Mouse (Mus musculus) midbrain, embryonic 15.5 days (tissue): ENCODE results near the gene Ddx31. TPM values are rescaled to one million over a fixed set of nuclear protein-coding genes. Genes with fewer than 3 reads are reported as not detected.

Source experiments
- ATAC-seq: fragments of 200-750 bp; cut with Nextera tagmentation; replicated peaks from 2 replicates; pipeline ENCODE4 v1.8.0; 2017; ENCODE audit warnings: moderate TSS enrichment
- H3K27ac ChIP-seq: fragments of 300-500 bp; sonication (generic); 2 replicates; pipeline ENCODE4 v1.5.1; 2015; ENCODE audit warnings: mild to moderate bottlenecking, inconsistent platforms
- H3K27me3 ChIP-seq: fragments of 300-500 bp; sonication (generic); replicated peaks from 2 replicates; pipeline ENCODE4 v1.6.1; 2015; ENCODE audit warnings: inconsistent platforms
- H3K36me3 ChIP-seq: fragments of 300-500 bp; sonication (generic); replicated peaks from 2 replicates; pipeline ENCODE4 v1.6.1; 2015; ENCODE audit warnings: inconsistent platforms
- H3K4me1 ChIP-seq: fragments of 300-500 bp; sonication (generic); 2 replicates; pipeline ENCODE4 v1.6.1; 2015; ENCODE audit warnings: inconsistent platforms
- H3K4me2 ChIP-seq: fragments of 300-500 bp; sonication (generic); 2 replicates; pipeline ENCODE4 v1.6.1; 2015; ENCODE audit warnings: inconsistent platforms, mild to moderate bottlenecking, moderate library complexity
- H3K4me3 ChIP-seq: fragments of 300-500 bp; sonication (generic); 2 replicates; pipeline ENCODE4 v1.5.1; 2015; ENCODE audit warnings: mild to moderate bottlenecking, inconsistent platforms
- H3K9ac ChIP-seq: fragments of 300-500 bp; sonication (generic); 2 replicates; pipeline ENCODE4 v1.6.1; 2015; ENCODE audit warnings: mild to moderate bottlenecking, inconsistent platforms
- H3K9me3 ChIP-seq: fragments of 300-500 bp; sonication (generic); 2 replicates; pipeline ENCODE4 v1.6.1; 2016; ENCODE audit warnings: inconsistent platforms
- WGBS: fragments of 180-500 bp; shearing (Covaris S2); methylation state at CpG from one replicate; pipeline ENCODE4 v1.1.7; 2015; ENCODE audit warnings: mixed read lengths; 5-methylcytosine and 5-hydroxymethylcytosine counted together
- polyA plus RNA-seq: library from polyadenylated mRNA; unstranded; fragments of >200 nt; fragmentation: Nextera tagmentation; extraction: Ambion mirVana; gene quantifications from 2 replicates; pipeline ENCODE4 v1.2.1, GENCODE M21; 2015

Ddx31 gene
- polyA plus RNA-seq, 1 experiment from 2014 or later, result 14.9 TPM

DNA sequence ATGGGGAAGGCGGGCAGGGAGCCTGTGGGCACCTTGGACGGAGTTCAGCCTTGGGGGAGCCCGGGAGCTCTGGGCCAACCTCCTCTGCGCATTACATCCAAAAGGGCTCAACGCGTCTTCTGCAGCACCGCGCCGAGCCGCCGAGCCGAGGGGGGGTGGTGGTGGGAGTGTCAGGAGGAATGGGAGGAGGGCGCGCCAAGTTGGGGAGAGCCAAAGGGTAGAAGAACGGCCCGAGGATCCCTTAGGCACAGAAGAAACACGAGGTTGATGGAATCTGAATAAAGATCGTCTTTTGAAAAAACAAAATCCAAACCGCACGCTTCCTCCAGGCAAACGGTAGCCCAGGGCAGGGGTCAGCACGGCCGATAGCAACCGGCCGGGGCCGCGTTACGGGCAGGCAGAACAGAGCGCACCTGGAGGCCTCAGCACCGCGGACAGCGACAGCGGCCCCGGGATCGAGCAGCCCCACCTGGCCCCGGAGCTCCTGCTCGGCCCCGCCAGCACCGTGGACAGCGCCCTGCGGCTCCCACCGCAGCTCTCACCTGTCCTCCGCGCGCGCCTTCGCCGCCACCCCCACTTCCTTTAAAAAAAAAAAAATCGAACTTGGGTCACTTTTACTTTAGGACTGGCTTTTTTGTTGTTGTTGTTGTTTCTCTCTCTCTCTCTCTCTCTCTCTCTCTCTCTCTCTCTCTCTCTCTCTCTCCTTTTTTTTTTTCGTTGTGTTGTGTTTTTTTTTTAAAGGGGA, 75.7 kb downstream of the Ddx31 start:
- H3K27me3 ChIP-seq, result peaks cover 54% of the 10 kb centered on the region
- H3K9me3 ChIP-seq, result no peaks in the 10 kb centered on the region
- WGBS, result 2% methylated on average over 50 of the region's 50 CpGs
- H3K4me1 ChIP-seq, result peaks cover 13% of the 10 kb centered on the region
- H3K4me3 ChIP-seq, result peak overlapping the region; percentile 39
- no peaks in the 10 kb centered on the region for H3K36me3 ChIP-seq
- peak overlapping the region; percentile 79 for H3K27ac ChIP-seq
- peak overlapping the region; percentile 38 for H3K9ac ChIP-seq
- no peak; the same call in 1 of the 2 replicates for ATAC-seq
- peak overlapping the region; percentile 41 for H3K4me2 ChIP-seq

DNA sequence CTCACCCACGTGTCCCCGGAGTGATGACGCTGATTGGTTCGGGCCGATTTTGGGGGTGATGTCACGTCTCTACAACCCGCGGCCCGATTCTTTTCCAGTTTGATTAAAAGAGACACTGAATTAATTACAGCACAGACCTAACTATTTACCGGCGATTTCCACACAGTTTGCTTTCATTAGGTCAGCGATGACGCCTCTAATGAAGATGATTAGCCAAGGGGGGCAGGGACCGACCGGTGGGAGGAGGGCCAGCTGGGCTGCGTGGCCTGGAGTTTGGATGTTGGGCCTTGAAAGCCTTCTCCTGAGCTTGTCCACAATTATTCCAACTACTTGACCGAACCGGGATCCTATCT, 76.3 kb downstream of the Ddx31 start, which contains the start of gene Barhl1:
Gene Barhl1, minus strand, starts transcription at position 156 of the 353 bp plus-strand sequence.
- Histone ChIP-seq H3K9ac (peak within 1 kb of the TSS; percentile 38), H3K9me3 (no peaks in the 10 kb centered on the region), H3K4me1 (peaks cover 8% of the 10 kb centered on the region), H3K4me2 (peak within 1 kb of the TSS; percentile 43), H3K27ac (peak within 1 kb of the TSS; percentile 79), H3K36me3 (no peaks in the 10 kb centered on the region), H3K4me3 (peak within 1 kb of the TSS; percentile 39), H3K27me3 (peaks cover 53% of the 10 kb centered on the region)
- 1% methylated on average over 18 of the region's 18 CpGs for WGBS
- ATAC-seq, result no peak

DNA sequence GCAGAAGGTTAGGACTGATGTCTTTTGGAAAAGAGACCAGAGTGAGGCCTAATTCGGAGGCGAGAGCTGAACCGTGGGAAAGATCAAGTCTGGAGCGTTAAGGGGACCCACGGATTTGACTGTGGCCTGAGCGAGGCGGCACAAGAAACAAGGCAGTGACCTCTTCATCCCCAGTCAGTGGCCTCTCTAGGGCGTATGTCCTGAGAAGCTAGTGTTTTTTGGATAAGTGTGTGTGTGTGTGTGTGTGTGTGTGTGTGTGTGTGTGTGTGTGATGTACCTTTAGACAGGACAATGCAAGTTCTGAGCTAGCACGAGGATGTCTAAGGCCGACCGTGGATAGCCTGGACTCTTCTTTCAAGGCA, 76.9 kb downstream of the Ddx31 start:
- Histone ChIP-seq H3K4me2 (peak overlapping the region; percentile 43), H3K9ac (0 out of 2 replicates have a peak overlapping the region, but pooled peaks have one; percentile 24), H3K27ac (peak overlapping the region; percentile 79), H3K27me3 (peaks cover 60% of the 10 kb centered on the region), H3K9me3 (no peaks in the 10 kb centered on the region), H3K36me3 (no peaks in the 10 kb centered on the region), H3K4me3 (peak overlapping the region; percentile 35), H3K4me1 (peaks cover 5% of the 10 kb centered on the region)
- WGBS, result 7% methylated on average over 11 of the region's 11 CpGs
- ATAC-seq, result no peak

DNA sequence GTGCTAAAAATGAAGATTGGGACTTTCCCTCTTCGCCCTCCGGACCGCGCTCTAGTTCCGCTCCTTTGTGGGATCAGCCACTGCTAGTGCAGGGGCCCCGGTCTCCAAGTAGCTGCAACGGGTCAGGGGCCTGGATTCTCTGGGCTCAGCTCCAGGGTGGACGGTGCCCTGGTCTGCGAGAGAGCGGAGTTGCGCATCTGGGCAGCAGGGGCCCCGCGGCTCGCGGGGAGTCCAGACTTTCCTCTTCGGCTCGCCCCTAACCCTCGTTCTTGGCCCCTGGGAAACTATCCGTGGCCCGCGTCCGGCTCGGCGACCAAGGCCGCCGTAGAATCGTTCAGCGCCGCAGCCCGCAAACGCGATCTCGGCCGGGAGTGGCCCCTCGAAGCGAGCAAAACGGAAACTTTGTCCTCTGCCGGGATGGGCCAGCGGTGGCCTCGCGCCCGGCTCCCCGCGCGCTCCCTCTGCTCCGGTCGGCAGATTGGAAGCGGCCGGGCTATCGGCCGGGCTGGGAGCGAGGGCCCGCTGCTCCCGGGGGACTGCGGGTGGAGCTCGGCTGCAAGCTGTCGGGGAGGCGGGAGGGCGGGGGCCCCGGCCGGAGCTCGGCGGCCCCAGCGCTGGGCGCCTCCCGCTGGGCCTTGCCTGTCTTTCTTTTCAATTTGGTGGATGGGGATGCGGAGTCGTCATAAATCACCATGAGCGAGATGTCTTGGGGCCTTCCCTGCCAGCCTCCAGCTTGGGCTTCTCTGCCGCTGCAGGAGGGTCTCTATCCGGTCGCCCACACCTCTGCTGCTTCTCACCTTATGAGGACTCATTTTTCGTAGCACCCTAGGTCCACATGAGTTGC, 77.5 kb downstream of the Ddx31 start:
- Histone ChIP-seq H3K27me3 (peaks cover 66% of the 10 kb centered on the region), H3K36me3 (no peaks in the 10 kb centered on the region), H3K27ac (peak overlapping the region; percentile 79), H3K9ac (peak overlapping the region; percentile 24), H3K4me1 (peaks cover 5% of the 10 kb centered on the region), H3K4me2 (peak overlapping the region; percentile 43), H3K9me3 (no peaks in the 10 kb centered on the region), H3K4me3 (peak overlapping the region; percentile 35)
- ATAC-seq, result no peak; the same call in 1 of the 2 replicates
- WGBS, result under 1% methylated on average over 73 of the region's 73 CpGs

DNA sequence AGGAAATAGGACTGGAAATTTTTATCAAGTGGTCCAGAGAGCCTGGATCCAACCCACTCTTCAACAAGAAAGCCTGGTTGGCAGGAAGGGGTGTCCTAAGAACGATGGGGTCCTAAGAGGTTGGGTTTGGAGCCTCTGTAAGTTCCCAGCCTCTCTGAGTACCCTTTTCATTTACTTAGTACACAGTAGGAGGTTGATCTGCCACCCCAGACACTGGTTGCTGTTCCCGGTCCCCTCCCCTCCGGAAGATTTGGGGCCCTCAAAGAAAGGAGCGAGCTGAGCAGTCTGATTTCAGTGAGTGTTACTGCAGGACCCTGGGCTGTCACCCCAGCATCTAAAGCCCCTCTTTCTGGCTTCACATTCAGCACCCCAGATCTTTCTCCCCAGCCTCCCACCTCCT, 78.8 kb downstream of the Ddx31 start:
- H3K9me3 ChIP-seq, result no peaks in the 10 kb centered on the region
- ATAC-seq, result no peak
- H3K4me2 ChIP-seq, result peak overlapping the region; percentile 43; the same call in 1 of the 2 replicates
- H3K4me1 ChIP-seq, result peaks cover 5% of the 10 kb centered on the region
- no peaks in the 10 kb centered on the region for H3K36me3 ChIP-seq
- whole genome bisulfite sequencing, result 0% methylated on average over 4 of the region's 4 CpGs
- H3K27me3 ChIP-seq, result peaks cover 69% of the 10 kb centered on the region
- no peak overlapping the region for H3K9ac ChIP-seq
- H3K4me3 ChIP-seq, result no peak overlapping the region
- peak overlapping the region; percentile 79; the same call in 1 of the 2 replicates for H3K27ac ChIP-seq

DNA sequence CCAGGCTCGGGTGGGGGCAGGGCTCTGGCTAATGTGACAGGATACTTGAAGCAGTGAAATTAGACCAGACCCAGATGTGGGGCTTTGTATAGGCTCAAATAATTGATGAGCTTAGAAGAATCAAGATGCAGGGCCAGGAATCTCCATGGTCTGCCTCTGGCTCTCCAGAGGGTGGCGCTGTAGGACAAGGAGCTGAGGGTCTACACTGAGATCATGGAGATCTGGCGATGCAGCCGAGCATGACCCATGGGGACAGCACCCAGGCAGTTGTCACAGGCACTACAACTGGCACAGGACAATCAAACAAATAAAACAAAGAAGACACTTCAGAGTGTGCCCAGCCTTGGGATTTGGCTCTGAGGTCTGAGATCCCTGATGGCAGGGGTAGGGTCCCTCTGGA, 83.7 kb downstream of the Ddx31 start:
- no peaks in the 10 kb centered on the region for H3K9me3 ChIP-seq
- peaks cover 54% of the 10 kb centered on the region for H3K27me3 ChIP-seq
- no peak overlapping the region for H3K9ac ChIP-seq
- peak; percentile 66 for ATAC-seq
- H3K36me3 ChIP-seq, result no peaks in the 10 kb centered on the region
- no peaks in the 10 kb centered on the region for H3K4me1 ChIP-seq
- no peak overlapping the region for H3K4me2 ChIP-seq
- no peak overlapping the region for H3K27ac ChIP-seq
- no peak overlapping the region for H3K4me3 ChIP-seq
- under 1% methylated on average over 4 of the region's 4 CpGs for WGBS

DNA sequence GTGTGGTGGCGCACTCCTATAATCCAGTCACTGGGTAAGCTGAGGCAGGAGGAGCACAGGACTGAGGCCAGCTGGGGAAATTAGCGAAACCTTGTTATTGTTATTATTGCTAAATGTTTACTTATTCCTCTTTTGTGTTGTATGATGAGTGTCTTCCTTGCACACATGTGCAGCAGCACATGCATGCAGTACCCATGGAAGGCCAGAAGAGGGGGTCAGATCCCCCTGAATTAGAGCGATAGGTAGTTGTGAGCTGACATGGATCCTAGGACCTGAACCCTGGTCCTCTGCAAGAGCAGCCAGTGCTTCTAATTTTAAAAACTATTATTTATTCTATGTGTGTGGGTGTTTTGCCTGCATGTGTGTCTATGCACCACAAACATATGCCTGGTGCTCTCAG, 90.4 kb downstream of the Ddx31 start:
- no peak for ATAC-seq
- H3K4me3 ChIP-seq, result no peak overlapping the region

DNA sequence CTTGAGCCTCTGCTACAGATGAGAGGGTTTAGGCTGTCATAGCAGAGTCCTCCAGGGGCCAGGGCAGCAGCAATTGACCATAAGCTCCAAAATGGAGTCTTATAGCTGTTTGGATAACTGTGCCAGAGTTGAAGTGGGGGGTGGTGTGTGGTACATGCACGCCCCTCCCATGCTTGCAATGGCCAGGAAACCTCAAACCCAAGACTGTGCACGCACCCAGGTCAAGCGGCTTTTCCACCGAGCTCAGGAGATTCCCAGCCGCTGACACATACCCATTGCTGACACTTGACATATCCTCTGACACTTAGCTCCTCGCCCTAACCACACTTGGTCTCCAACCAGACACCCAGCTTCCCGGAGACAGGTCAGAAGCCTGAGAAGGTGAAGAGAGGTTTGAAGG, 98.8 kb downstream of the Ddx31 start:
- no peaks in the 10 kb centered on the region for H3K27me3 ChIP-seq
- H3K36me3 ChIP-seq, result no peaks in the 10 kb centered on the region
- 82% methylated on average over 7 of the region's 7 CpGs for WGBS

More for the DNA sequence above, 90.4 kb downstream of the Ddx31 start:
- Histone ChIP-seq H3K9ac (no peak overlapping the region), H3K27me3 (peaks cover 7% of the 10 kb centered on the region; the same call in 1 of the 2 replicates), H3K27ac (no peak overlapping the region), H3K9me3 (no peaks in the 10 kb centered on the region), H3K4me1 (no peaks in the 10 kb centered on the region), H3K4me2 (no peak overlapping the region), H3K36me3 (no peaks in the 10 kb centered on the region)
- WGBS, result 96% methylated on average over 3 of the region's 3 CpGs

DNA sequence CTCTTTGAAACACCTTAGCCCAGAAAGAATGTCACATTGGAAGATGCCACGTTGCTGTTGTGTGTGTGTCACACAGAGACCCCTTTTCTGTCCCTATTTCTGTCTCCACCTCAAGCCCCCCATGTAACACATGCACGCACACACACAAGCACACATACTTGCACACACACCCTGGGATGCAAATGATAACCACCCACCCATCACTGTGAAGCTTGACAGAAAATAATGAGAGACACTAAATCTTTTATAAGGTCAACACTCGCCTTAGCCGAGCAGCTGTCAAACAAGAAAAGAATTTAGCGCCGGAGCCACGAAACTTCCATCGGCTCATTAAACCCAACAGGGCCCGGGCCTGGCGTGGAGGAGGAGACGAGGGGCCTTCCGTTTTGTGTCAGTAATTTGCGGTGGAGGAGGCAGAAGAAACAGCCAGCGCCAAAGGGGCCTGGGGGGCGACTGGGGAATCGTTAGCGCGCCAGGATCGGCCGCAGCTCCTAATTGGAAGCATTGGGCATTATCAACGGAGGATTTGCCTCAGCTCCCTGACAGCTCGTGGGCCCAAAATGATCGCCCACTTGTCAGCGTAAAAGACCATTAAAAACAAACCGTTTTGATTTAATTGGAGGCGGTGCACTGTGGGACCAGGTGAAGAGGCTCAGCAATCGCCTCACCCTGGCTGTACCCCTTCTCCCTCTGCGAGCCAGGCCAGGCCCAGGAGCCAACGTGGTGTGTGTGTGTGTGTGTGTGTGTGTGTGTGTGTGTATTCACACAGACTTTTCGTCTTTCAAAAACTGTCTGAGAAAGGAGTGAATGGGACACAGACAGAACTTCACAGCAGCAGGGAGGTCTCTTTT, 103.7 kb downstream of the Ddx31 start:
- 25% methylated on average over 30 of the region's 30 CpGs for WGBS
- peak overlapping the region; percentile 62 for H3K27ac ChIP-seq

More for the DNA sequence above, 98.8 kb downstream of the Ddx31 start:
- ATAC-seq, result no peak
- Histone ChIP-seq H3K4me2 (no peak overlapping the region), H3K27ac (no peak overlapping the region), H3K4me1 (peaks cover 10% of the 10 kb centered on the region), H3K9ac (no peak overlapping the region), H3K9me3 (no peaks in the 10 kb centered on the region), H3K4me3 (no peak overlapping the region)

DNA sequence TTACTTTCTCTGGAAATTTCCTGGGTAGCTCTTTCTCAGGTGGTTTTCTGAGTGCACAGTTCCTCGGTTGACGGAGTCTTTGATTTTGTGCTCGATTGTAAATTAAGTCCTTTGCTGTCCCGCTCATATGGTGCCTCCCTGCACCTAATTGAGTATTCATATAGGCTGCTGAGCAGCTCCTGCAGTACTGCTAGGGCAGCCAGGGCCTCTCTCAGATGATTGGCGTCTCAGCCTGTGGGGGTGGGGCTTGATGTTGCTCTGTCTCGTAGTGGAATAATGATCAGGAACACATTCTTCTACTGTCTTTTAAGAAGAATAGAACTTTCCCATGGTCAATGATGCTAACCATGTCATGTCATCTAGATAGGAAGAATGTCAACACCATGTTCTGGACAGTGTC, 105.2 kb downstream of the Ddx31 start:
- WGBS, result 32% methylated on average over 6 of the region's 6 CpGs

More for the DNA sequence above, 103.7 kb downstream of the Ddx31 start:
- Histone ChIP-seq H3K9ac (no peak overlapping the region), H3K27me3 (no peaks in the 10 kb centered on the region), H3K9me3 (no peaks in the 10 kb centered on the region), H3K4me2 (peak overlapping the region; percentile 27; the same call in 1 of the 2 replicates), H3K36me3 (no peaks in the 10 kb centered on the region), H3K4me3 (no peak overlapping the region), H3K4me1 (peaks cover 28% of the 10 kb centered on the region)
- ATAC-seq, result peak; percentile 58

DNA sequence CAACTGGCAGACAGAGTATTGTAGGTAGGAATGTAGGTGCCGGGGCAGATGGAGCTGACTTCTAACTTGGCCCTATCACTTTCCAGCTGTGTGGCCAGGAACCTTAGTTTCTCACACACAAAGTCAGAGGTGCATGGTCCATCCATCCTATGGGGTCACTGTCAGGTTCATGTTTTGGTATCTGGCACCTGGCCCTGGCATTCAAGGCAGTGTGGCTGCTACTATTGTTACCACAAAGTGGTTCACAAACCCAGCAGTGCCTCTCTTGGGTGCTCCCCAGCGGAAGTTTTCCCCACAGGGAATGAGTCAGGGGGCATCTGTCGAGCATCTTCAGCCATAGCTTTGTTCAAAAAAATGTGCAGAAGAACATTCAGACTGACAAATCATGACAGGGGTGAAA, 106.1 kb downstream of the Ddx31 start:
- H3K9me3 ChIP-seq, result no peaks in the 10 kb centered on the region
- no peaks in the 10 kb centered on the region for H3K36me3 ChIP-seq
- H3K9ac ChIP-seq, result no peak overlapping the region
- 88% methylated on average over 3 of the region's 3 CpGs for WGBS
- H3K27me3 ChIP-seq, result no peaks in the 10 kb centered on the region
- H3K4me2 ChIP-seq, result no peak overlapping the region
- ATAC-seq, result no peak
- H3K4me3 ChIP-seq, result no peak overlapping the region
- no peak overlapping the region for H3K27ac ChIP-seq
- H3K4me1 ChIP-seq, result peaks cover 23% of the 10 kb centered on the region

More for the DNA sequence above, 105.2 kb downstream of the Ddx31 start:
- no peak for ATAC-seq
- Histone ChIP-seq H3K27me3 (no peaks in the 10 kb centered on the region), H3K4me1 (peaks cover 23% of the 10 kb centered on the region), H3K36me3 (no peaks in the 10 kb centered on the region), H3K4me3 (no peak overlapping the region), H3K27ac (peak overlapping the region; percentile 62; the same call in 1 of the 2 replicates), H3K9me3 (no peaks in the 10 kb centered on the region), H3K4me2 (no peak overlapping the region), H3K9ac (no peak overlapping the region)
